In genomic region chr12:13626803-13627706, GRCm38 (mm10) we compare ENCODE assay signal across 8 mouse cellular contexts.
DNase-seq lines count a peak whose midpoint lies in the region.

No protein-coding gene starts in this region.

- DNase-seq in gastrocnemius, postnatal 10 days, result peak; percentile 9
- no peak for DNase-seq in gastrocnemius, postnatal 14 days
- DNase-seq in A20 (ENCODE audit: low read depth, low spot score), result peak; percentile 32
- DNase-seq in cerebellum, postnatal 25 days, result peak; percentile 12 to 45
- peak; percentile 13 for DNase-seq in layer of hippocampus, adult 9-11 months
- no peak for DNase-seq in thymus, postnatal 25 days
- no peak for DNase-seq in frontal cortex, postnatal 25 days (ENCODE audit: low spot score in 2 of 2)
- no peak for DNase-seq in adrenal gland, adult (ENCODE audit: inconsistent age in 2 of 2, low spot score in 1 of 2)

- intact Hi-C loops in gastrocnemius, postnatal 14 days (cut with DNase I; ENCODE audit: low total_unique reads), result no loop called here

Comparison
In these comparisons a context has a peak if more than half of its experiments do, and no peak if none do; other contexts are left out.
1. DNase-seq: peak in gastrocnemius, postnatal 10 days (single experiment), A20 (single experiment), cerebellum, postnatal 25 days (2 of 2) and layer of hippocampus, adult 9-11 months (single experiment); none in gastrocnemius, postnatal 14 days (single experiment), thymus, postnatal 25 days (single experiment), frontal cortex, postnatal 25 days (0 of 2) and adrenal gland, adult (0 of 2).